15 mouse cellular contexts compared by ENCODE assay signal in genomic region chr5:45062567-45062966, GRCm38 (mm10).
DNase-seq lines count a peak whose midpoint lies in the region; ATAC-seq and TF ChIP-seq lines count a peak whose summit lies in the region.
"Had no signal": no experiment of that assay in that cellular context is flagged by ENCODE, and none has a peak within 500 bp of the region (broad histone marks: within the 10 kb centered on the region; RNA-seq: fewer than 3 reads in every experiment).

No protein-coding gene starts in this region.

- no peak overlapping the region for H3K4me3 ChIP-seq in midbrain, embryonic 10.5 days
- H3K4me3 ChIP-seq in midbrain, embryonic 14.5 days (replicated peaks; ENCODE audit: low read depth, low read length): no peak overlapping the region
- no peak overlapping the region for H3K4me3 ChIP-seq in forebrain, postnatal 0 days (ENCODE audit: low read depth, low read length)
- no peak overlapping the region for H3K4me3 ChIP-seq in midbrain, embryonic 15.5 days
- H3K4me3 ChIP-seq: heart, embryonic 15.5 days; liver, embryonic 13.5 days; midbrain, embryonic 13.5 days had no signal

- H3K27me3 ChIP-seq in midbrain, embryonic 10.5 days (ENCODE audit: low read depth, poor library complexity, severe bottlenecking): no peaks in the 10 kb centered on the region
- no peaks in the 10 kb centered on the region for H3K27me3 ChIP-seq in midbrain, embryonic 14.5 days (ENCODE audit: control insufficient read depth, insufficient read depth, low read length)
- H3K27me3 ChIP-seq in forebrain, postnatal 0 days (ENCODE audit: insufficient read depth, low read length): no peaks in the 10 kb centered on the region
- H3K27me3 ChIP-seq in midbrain, embryonic 15.5 days (replicated peaks): no peaks in the 10 kb centered on the region
- H3K27me3 ChIP-seq: heart, embryonic 15.5 days; liver, embryonic 13.5 days; midbrain, embryonic 13.5 days had no signal

- no peak overlapping the region for H3K9ac ChIP-seq in midbrain, embryonic 14.5 days (replicated peaks; ENCODE audit: low read length)
- no peak overlapping the region for H3K9ac ChIP-seq in forebrain, postnatal 0 days
- H3K9ac ChIP-seq in midbrain, embryonic 15.5 days: no peak overlapping the region
- H3K9ac ChIP-seq: heart, embryonic 15.5 days; hindbrain, embryonic 14.5 days; liver, embryonic 13.5 days; midbrain, embryonic 13.5 days had no signal

- H3K27ac ChIP-seq in midbrain, embryonic 10.5 days (replicated peaks): 0 out of 2 replicates have a peak overlapping the region, but pooled peaks have one; percentile 23
- H3K27ac ChIP-seq in midbrain, embryonic 14.5 days (replicated peaks; ENCODE audit: low read depth, low read length): no peak overlapping the region
- H3K27ac ChIP-seq in forebrain, postnatal 0 days (ENCODE audit: low read depth, low read length): no peak overlapping the region
- no peak overlapping the region for H3K27ac ChIP-seq in midbrain, embryonic 15.5 days
- H3K27ac ChIP-seq: heart, embryonic 15.5 days; hindbrain, embryonic 14.5 days; liver, embryonic 13.5 days; midbrain, embryonic 13.5 days had no signal

- H3K9me3 ChIP-seq in midbrain, embryonic 10.5 days (replicated peaks): no peaks in the 10 kb centered on the region
- H3K9me3 ChIP-seq in midbrain, embryonic 14.5 days (ENCODE audit: control insufficient read depth, low read length): no peaks in the 10 kb centered on the region
- no peaks in the 10 kb centered on the region for H3K9me3 ChIP-seq in forebrain, postnatal 0 days (ENCODE audit: low read length)
- H3K9me3 ChIP-seq in midbrain, embryonic 15.5 days: no peaks in the 10 kb centered on the region
- H3K9me3 ChIP-seq: heart, embryonic 15.5 days; liver, embryonic 13.5 days; midbrain, embryonic 13.5 days had no signal

- H3K4me2 ChIP-seq in midbrain, embryonic 14.5 days (ENCODE audit: low read length): no peak overlapping the region
- H3K4me2 ChIP-seq in forebrain, postnatal 0 days (ENCODE audit: low read depth): no peak overlapping the region
- H3K4me2 ChIP-seq in midbrain, embryonic 15.5 days: no peak overlapping the region
- H3K4me2 ChIP-seq: heart, embryonic 15.5 days; hindbrain, embryonic 14.5 days; liver, embryonic 13.5 days; midbrain, embryonic 13.5 days had no signal

- 38% methylated on average over 2 of the region's 2 CpGs for WGBS in midbrain, embryonic 10.5 days
- 21% methylated on average over 2 of the region's 2 CpGs for WGBS in midbrain, embryonic 14.5 days
- whole genome bisulfite sequencing in forebrain, postnatal 0 days: 14% methylated on average over 2 of the region's 2 CpGs
- 16% methylated on average over 2 of the region's 2 CpGs for WGBS in midbrain, embryonic 15.5 days

- DNase-seq in midbrain, embryonic 10.5 days (ENCODE audit: low spot score): no peak
- DNase-seq in midbrain, embryonic 14.5 days: no peak
- peak; percentile 59 for DNase-seq in forebrain, postnatal 0 days
- peak; percentile 5 to 34 for DNase-seq in left cerebral cortex, adult 18-20 months (ENCODE audit: low spot score in 2 of 2)
- peak; percentile 29 to 36 for DNase-seq in right cerebral cortex, postnatal 36 days (ENCODE audit: low spot score in 2 of 2)
- DNase-seq in thymus, postnatal 4 days: no peak
- DNase-seq in heart, postnatal 4 days: no peak
- DNase-seq: cerebellum, postnatal 10 days; gastrocnemius, postnatal 25 days; kidney, adult 2 months; liver, embryonic 13.5 days had no signal

- H3K4me1 ChIP-seq in midbrain, embryonic 10.5 days: peaks cover 6% of the 10 kb centered on the region; the same call in 1 of the 2 replicates
- H3K4me1 ChIP-seq in midbrain, embryonic 14.5 days (ENCODE audit: control insufficient read depth, insufficient read depth, low read length): no peaks in the 10 kb centered on the region
- H3K4me1 ChIP-seq in forebrain, postnatal 0 days (ENCODE audit: insufficient read depth): no peaks in the 10 kb centered on the region
- no peaks in the 10 kb centered on the region for H3K4me1 ChIP-seq in midbrain, embryonic 15.5 days
- H3K4me1 ChIP-seq: heart, embryonic 15.5 days; liver, embryonic 13.5 days had no signal

- ATAC-seq in midbrain, embryonic 14.5 days (ENCODE audit: low FRiP score, low TSS enrichment): no peak
- ATAC-seq in forebrain, postnatal 0 days: peak; percentile 70
- no peak for ATAC-seq in midbrain, embryonic 15.5 days (replicated peaks)
- ATAC-seq: midbrain, embryonic 13.5 days had no signal

- no peak for TF ChIP-seq CTCF in forebrain, postnatal 0 days (IDR thresholded peaks at IDR 0.05; ENCODE audit: low read depth)

- no peaks in the 10 kb centered on the region for H3K36me3 ChIP-seq in midbrain, embryonic 10.5 days
- no peaks in the 10 kb centered on the region for H3K36me3 ChIP-seq in midbrain, embryonic 14.5 days (ENCODE audit: control insufficient read depth, insufficient read depth, low read length)
- H3K36me3 ChIP-seq in forebrain, postnatal 0 days (ENCODE audit: insufficient read depth): no peaks in the 10 kb centered on the region
- no peaks in the 10 kb centered on the region for H3K36me3 ChIP-seq in midbrain, embryonic 15.5 days (replicated peaks)
- H3K36me3 ChIP-seq: heart, embryonic 15.5 days; liver, embryonic 13.5 days; midbrain, embryonic 13.5 days had no signal

Comparison
In these comparisons a context has a peak if more than half of its experiments do, and no peak if none do; other contexts are left out.
1. DNase-seq: peak in forebrain, postnatal 0 days (single experiment), left cerebral cortex, adult 18-20 months (2 of 2) and right cerebral cortex, postnatal 36 days (2 of 2); none in midbrain, embryonic 10.5 days (single experiment), midbrain, embryonic 14.5 days (single experiment), thymus, postnatal 4 days (single experiment) and heart, postnatal 4 days (single experiment).